Mouse (Mus musculus) gastrocnemius, postnatal 4 days (tissue): ENCODE measurements at regions not wholly inside any gene's neighbourhood (a gene's known extent, or its start where the extent isn't known, plus 50 kb on each side); places are given as distances from the start of the nearest gene placed in this dataset.

Source experiments
- DNase-seq, 2 experiments: peaks; one replicate each; pipeline ENCODE4 v3.0.0; 2021 to 2022; ENCODE audit warnings: low spot score in 2 of 2, mixed read lengths in 2 of 2

- no peak for DNase-seq
Observed at GRCm38 (mm10) chr7:70767697-70768096, 401.2 kb upstream of the Nr2f2 start.

- no peak for DNase-seq
Observed at GRCm38 (mm10) chr7:70756676-70757075, 390.1 kb upstream of the Nr2f2 start.

- no peak for DNase-seq
Observed at GRCm38 (mm10) chr7:70754826-70755225, 388.3 kb upstream of the Nr2f2 start.

GRCm38 (mm10) chr7:70752802-70753218 is 386.3 kb upstream of the Nr2f2 start:
- DNase-seq, result no peak

GRCm38 (mm10) chr7:70748884-70749283 is 382.3 kb upstream of the Nr2f2 start:
- no peak for DNase-seq

- no peak for DNase-seq
Observed at GRCm38 (mm10) chr7:70748345-70748744, 381.8 kb upstream of the Nr2f2 start.

GRCm38 (mm10) chr7:70744296-70744695 is 377.8 kb upstream of the Nr2f2 start:
- DNase-seq, result no peak

GRCm38 (mm10) chr7:70735591-70735990 is 369.1 kb upstream of the Nr2f2 start:
- DNase-seq, result no peak

GRCm38 (mm10) chr7:70733501-70733900 is 367.0 kb upstream of the Nr2f2 start:
- no peak for DNase-seq

- DNase-seq, result no peak
Observed at GRCm38 (mm10) chr7:70729896-70730295, 363.4 kb upstream of the Nr2f2 start.

GRCm38 (mm10) chr7:70718149-70718765 is 351.7 kb upstream of the Nr2f2 start:
- no peak for DNase-seq

GRCm38 (mm10) chr7:70717608-70718007 is 351.1 kb upstream of the Nr2f2 start:
- no peak for DNase-seq

- no peak for DNase-seq
Observed at GRCm38 (mm10) chr7:70716811-70717458, 350.4 kb upstream of the Nr2f2 start.

GRCm38 (mm10) chr7:70712141-70712540 is 345.6 kb upstream of the Nr2f2 start:
- DNase-seq, result no peak

GRCm38 (mm10) chr7:70706281-70706680 is 339.7 kb upstream of the Nr2f2 start:
- DNase-seq, result no peak

GRCm38 (mm10) chr7:70703784-70704183 is 337.2 kb upstream of the Nr2f2 start:
- DNase-seq, result no peak

- no peak for DNase-seq
Observed at GRCm38 (mm10) chr7:70700461-70700860, 333.9 kb upstream of the Nr2f2 start.

- no peak for DNase-seq
Observed at GRCm38 (mm10) chr7:70699391-70699790, 332.9 kb upstream of the Nr2f2 start.

- DNase-seq, result no peak
Observed at GRCm38 (mm10) chr7:70698986-70699385, 332.5 kb upstream of the Nr2f2 start.

GRCm38 (mm10) chr7:70692160-70692559 is 325.6 kb upstream of the Nr2f2 start:
- no peak for DNase-seq

- DNase-seq, result no peak
Observed at GRCm38 (mm10) chr7:70690845-70691244, 324.3 kb upstream of the Nr2f2 start.

GRCm38 (mm10) chr7:70669065-70669464 is 302.5 kb upstream of the Nr2f2 start:
- no peak for DNase-seq

- DNase-seq, result no peak
Observed at GRCm38 (mm10) chr7:70660162-70660561, 293.6 kb upstream of the Nr2f2 start.
